Mouse (Mus musculus) liver, embryonic 15.5 days (tissue): ENCODE measurements around the gene Ggt6. TPM values are rescaled to one million over a fixed set of nuclear protein-coding genes. Genes with fewer than 3 reads are reported as not detected.
A peak's percentile ranks its signal among the peaks of the same experiment; 100 is the strongest.

Source experiments
- ATAC-seq: fragments of 200-750 bp; cut with Nextera tagmentation; 2 replicates; pipeline ENCODE4 v1.8.0; 2017; ENCODE audit warnings: moderate number of reproducible peaks, mild to moderate bottlenecking, moderate library complexity; ENCODE audit not compliant: insufficient read depth
- H3K27ac ChIP-seq: fragments of 300-500 bp; sonication (generic); replicated peaks from 2 replicates; pipeline ENCODE4 v1.5.1; 2015; ENCODE audit warnings: mild to moderate bottlenecking, inconsistent platforms
- H3K27me3 ChIP-seq: fragments of 300-500 bp; sonication (generic); 2 replicates; pipeline ENCODE4 v1.6.1; 2015; ENCODE audit warnings: mild to moderate bottlenecking, inconsistent platforms
- H3K36me3 ChIP-seq: fragments of 300-500 bp; sonication (generic); replicated peaks from 2 replicates; pipeline ENCODE4 v1.6.1; 2015; ENCODE audit warnings: moderate library complexity, mild to moderate bottlenecking, inconsistent platforms
- H3K4me1 ChIP-seq: fragments of 300-500 bp; sonication (generic); replicated peaks from 2 replicates; pipeline ENCODE4 v1.6.1; 2015; ENCODE audit warnings: inconsistent platforms
- H3K4me2 ChIP-seq: fragments of 300-500 bp; sonication (generic); 2 replicates; pipeline ENCODE4 v1.6.1; 2015; ENCODE audit warnings: moderate library complexity, mild to moderate bottlenecking, inconsistent platforms
- H3K4me3 ChIP-seq: fragments of 300-500 bp; sonication (generic); replicated peaks from 2 replicates; pipeline ENCODE4 v1.5.1; 2015; ENCODE audit warnings: mild to moderate bottlenecking, inconsistent platforms
- H3K9ac ChIP-seq: fragments of 300-500 bp; sonication (generic); 2 replicates; pipeline ENCODE4 v1.6.1; 2015; ENCODE audit warnings: moderate library complexity, mild to moderate bottlenecking, inconsistent platforms
- H3K9me3 ChIP-seq: fragments of 300-500 bp; sonication (generic); replicated peaks from 2 replicates; pipeline ENCODE4 v1.6.1; 2016; ENCODE audit warnings: inconsistent platforms
- WGBS: fragments of 180-500 bp; shearing (Covaris S2); methylation state at CpG from one replicate; pipeline ENCODE4 v1.1.7; 2015; ENCODE audit warnings: mixed read lengths; ENCODE audit not compliant: insufficient replicate concordance; 5-methylcytosine and 5-hydroxymethylcytosine counted together
- polyA plus RNA-seq: library from polyadenylated mRNA; unstranded; fragments of >200 nt; fragmentation: Nextera tagmentation; extraction: Ambion mirVana; gene quantifications from 2 replicates; pipeline ENCODE4 v1.2.1, GENCODE M21; 2015

Ggt6 gene
- polyA plus RNA-seq, 1 experiment from 2014 or later, result 0.32 TPM

DNA sequence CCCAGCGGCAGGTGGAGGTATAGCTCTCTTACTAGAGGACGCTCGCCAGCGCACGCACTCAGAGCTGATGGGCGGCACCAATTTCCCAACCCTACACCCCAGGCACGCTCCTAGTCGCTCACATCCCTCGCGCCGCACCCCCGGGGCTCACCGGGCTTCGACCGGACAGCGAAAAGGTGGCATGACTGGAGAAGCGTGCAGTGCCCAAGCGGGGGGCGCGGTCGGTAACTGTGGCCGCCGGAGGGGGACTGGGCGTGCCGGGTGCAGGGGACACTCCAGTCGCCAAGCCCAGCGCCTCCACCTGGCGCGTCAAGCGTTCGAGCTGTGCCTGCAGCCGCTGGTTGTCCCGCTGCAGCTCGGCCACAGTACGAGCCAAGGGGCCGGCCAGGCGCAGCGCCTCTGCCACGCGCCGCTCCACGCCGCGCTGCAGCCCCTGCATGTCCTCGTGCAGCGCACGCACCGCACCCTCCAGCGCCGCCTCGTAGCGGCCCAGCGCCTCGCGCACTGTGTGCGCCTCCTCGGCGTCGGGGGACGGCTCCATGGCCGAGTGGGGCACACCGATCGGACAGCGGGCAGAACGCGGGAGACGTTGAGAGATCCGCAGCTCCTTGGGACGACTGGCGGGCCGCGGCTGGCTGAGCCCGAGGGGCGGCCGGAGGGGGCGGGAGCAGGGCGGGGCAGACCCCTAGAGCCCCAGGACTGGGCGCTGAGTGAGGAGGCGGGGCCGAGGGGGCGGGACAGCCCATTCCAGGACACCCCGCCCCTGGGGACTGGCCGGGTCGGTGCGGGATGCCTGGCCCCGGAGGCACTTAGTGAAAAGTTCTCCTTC lies 24.0 kb upstream of the Ggt6 start, which contains the start of gene Smtnl2:
Smtnl2 (minus strand) TSS at position 621 of the 829 bp plus-strand sequence.
- peaks cover 54% of the 10 kb centered on the region for H3K4me1 ChIP-seq
- under 1% methylated on average over 86 of the region's 86 CpGs for WGBS
- no peak within 1 kb of the TSS for H3K27ac ChIP-seq

DNA sequence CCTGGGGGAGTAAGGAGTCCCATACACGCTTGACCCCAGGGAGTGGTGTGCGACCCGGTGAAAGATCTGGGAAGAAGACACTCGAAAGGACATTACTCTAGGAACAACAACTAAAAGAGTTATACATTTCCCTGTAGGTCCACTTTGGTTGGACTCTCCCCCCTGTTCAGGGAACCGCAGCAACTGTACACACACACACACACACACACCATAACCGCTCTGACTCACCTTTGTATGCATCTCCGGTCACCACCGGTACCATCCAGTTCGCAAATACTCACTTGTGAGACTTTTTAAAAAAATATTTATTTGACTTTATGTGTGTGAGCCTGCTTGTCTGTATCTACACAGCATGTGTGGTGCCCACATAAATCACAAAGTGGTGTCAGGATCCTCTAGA lies 23.4 kb upstream of the Ggt6 start:
- Histone ChIP-seq H3K4me2 (peak overlapping the region; percentile 94), H3K4me3 (peak overlapping the region; percentile 60), H3K27ac (no peak overlapping the region), H3K9me3 (no peaks in the 10 kb centered on the region), H3K4me1 (peaks cover 58% of the 10 kb centered on the region), H3K36me3 (no peaks in the 10 kb centered on the region), H3K27me3 (peaks cover 63% of the 10 kb centered on the region), H3K9ac (no peak overlapping the region)
- 34% methylated on average over 9 of the region's 9 CpGs for WGBS
- no peak for ATAC-seq

More for the DNA sequence above, 24.0 kb upstream of the Ggt6 start, which contains the start of gene Smtnl2:
- H3K27me3 ChIP-seq, result peaks cover 64% of the 10 kb centered on the region
- peak within 1 kb of the TSS; percentile 60 for H3K4me3 ChIP-seq
- peak; percentile 79 for ATAC-seq
- H3K9me3 ChIP-seq, result no peaks in the 10 kb centered on the region
- peak within 1 kb of the TSS; percentile 47 for H3K9ac ChIP-seq
- H3K4me2 ChIP-seq, result peak within 1 kb of the TSS; percentile 94
- no peaks in the 10 kb centered on the region for H3K36me3 ChIP-seq

DNA sequence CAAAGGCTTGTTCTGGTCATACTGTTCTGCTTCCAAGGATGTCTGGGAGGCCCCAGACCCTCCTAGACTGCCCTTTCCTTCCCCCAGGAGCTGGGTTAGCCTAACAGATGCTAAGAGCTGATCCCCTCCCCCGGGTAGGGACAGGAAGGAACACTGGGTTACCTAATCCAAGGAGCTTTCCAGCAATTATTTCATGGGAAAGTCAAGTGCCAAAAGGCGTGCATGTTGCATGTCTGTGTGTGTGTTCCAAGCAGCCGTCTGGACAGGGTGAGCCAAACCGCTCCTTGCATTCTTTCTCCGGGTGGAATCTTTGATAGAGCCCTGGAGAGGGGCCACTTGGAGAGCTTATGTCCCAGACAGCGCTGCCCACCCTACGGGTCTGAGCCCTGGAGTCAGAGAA lies 22.3 kb upstream of the Ggt6 start:
- H3K4me1 ChIP-seq, result peaks cover 47% of the 10 kb centered on the region
- H3K36me3 ChIP-seq, result no peaks in the 10 kb centered on the region
- H3K4me3 ChIP-seq, result no peak overlapping the region
- 67% methylated on average over 7 of the region's 7 CpGs for WGBS
- H3K27ac ChIP-seq, result no peak overlapping the region
- H3K9ac ChIP-seq, result no peak overlapping the region
- no peaks in the 10 kb centered on the region for H3K9me3 ChIP-seq
- no peak overlapping the region for H3K4me2 ChIP-seq
- H3K27me3 ChIP-seq, result peaks cover 63% of the 10 kb centered on the region
- ATAC-seq, result no peak

DNA sequence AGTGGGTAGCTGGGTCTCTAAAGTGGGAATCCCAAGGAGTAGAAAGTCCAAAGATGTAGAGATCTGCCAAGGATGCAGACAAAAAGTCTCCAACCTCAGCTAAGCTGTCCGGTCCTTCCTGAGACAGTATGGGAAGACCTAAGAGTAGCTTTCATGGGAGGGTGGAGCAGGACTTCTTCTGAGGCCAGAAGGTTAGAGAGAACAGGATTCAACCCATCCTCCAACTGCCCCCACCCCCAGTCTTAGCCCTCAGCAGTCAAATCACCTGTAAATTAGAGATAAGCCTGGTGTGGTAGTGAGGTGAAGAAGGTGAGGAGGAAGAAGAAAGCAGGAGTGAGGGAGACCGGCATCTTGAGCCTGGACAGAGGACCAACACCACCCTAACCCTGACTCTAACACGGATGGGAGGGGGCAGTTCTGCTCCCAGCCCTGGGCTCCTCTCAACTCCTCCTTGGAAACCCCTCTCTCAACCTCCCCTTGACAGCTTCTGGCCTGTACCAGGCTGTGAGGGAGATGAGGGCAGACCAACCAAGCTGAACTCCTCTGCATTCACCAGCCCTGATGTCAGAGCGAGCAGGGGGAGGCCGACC lies 21.6 kb upstream of the Ggt6 start:
- Histone ChIP-seq H3K4me3 (no peak overlapping the region), H3K27me3 (peaks cover 59% of the 10 kb centered on the region), H3K4me1 (peaks cover 45% of the 10 kb centered on the region), H3K9ac (no peak overlapping the region), H3K27ac (no peak overlapping the region), H3K9me3 (no peaks in the 10 kb centered on the region), H3K36me3 (no peaks in the 10 kb centered on the region), H3K4me2 (no peak overlapping the region)
- no peak for ATAC-seq
- WGBS, result 54% methylated on average over 5 of the region's 5 CpGs

DNA sequence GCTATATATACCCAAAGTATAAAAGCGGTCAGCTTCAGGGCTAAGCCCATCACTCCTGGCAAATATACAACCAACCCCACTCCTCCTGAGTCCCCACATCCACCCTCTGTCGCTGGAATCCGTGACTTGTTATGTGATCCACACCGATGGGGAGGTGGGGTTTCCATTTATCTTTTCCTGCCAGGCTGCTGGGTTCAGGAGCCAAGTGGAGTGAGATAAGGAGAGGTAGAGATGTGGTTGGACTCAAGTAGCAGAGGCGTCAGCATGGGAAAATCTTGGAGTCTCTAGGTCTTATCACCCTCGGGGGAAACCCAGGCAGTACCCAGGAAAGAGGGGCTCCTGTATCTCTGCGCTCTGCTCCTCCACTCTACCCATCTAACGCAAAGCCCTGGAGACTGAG lies 20.2 kb upstream of the Ggt6 start:
- Histone ChIP-seq H3K27me3 (peaks cover 48% of the 10 kb centered on the region), H3K4me2 (peak overlapping the region; percentile 23; the same call in 1 of the 2 replicates), H3K36me3 (no peaks in the 10 kb centered on the region), H3K27ac (no peak overlapping the region), H3K9me3 (no peaks in the 10 kb centered on the region), H3K4me3 (no peak overlapping the region), H3K4me1 (peaks cover 41% of the 10 kb centered on the region), H3K9ac (no peak overlapping the region)
- WGBS, result 12% methylated on average over 8 of the region's 8 CpGs
- peak; percentile 75 for ATAC-seq

DNA sequence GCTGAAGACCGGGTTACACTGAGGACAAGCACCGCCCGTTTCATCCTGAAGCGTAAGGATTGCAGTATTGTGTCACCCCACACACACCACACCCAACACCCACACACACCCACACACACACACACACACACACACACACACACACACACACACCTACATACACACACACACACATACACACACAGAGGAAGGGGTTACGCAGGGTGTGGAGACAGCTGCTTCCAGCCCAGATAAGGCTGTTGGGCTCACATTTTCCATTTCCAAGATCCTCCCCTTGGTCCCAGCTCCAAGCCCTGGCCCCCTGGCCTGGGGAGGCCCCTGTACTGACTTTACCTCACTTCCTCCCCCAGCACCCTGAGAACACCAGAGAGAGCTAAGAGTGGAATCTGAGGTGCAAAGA lies 18.7 kb upstream of the Ggt6 start:
- no peak overlapping the region for H3K27ac ChIP-seq
- ATAC-seq, result no peak
- H3K4me1 ChIP-seq, result peaks cover 28% of the 10 kb centered on the region
- H3K4me3 ChIP-seq, result no peak overlapping the region
- WGBS, result 52% methylated on average over 5 of the region's 5 CpGs
- H3K36me3 ChIP-seq, result no peaks in the 10 kb centered on the region
- no peak overlapping the region for H3K4me2 ChIP-seq
- H3K9ac ChIP-seq, result no peak overlapping the region
- no peaks in the 10 kb centered on the region for H3K9me3 ChIP-seq
- H3K27me3 ChIP-seq, result peaks cover 34% of the 10 kb centered on the region

DNA sequence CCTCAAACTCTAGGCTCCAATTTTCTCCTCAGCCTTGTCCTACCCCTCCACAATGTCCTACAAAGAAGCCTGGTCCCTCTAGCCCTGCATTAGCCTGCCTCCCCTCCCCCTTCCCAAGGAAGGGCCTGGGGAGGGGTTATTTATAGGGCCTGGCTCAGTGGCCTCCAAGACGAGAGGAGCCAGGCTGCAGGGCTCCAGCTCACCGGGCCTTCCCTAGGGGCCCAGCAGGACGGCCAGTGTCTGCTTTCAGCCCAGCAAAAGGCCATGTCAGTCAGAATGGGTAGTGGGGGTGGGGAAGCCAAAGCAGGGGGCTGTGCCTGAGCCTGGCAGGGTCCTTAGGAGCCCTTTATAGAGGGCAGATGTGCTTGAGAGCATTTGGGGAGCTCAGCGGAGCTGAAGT lies 17.9 kb upstream of the Ggt6 start:
- Histone ChIP-seq H3K36me3 (no peaks in the 10 kb centered on the region), H3K27me3 (peaks cover 27% of the 10 kb centered on the region), H3K4me1 (peaks cover 25% of the 10 kb centered on the region), H3K27ac (no peak overlapping the region), H3K4me2 (no peak overlapping the region), H3K4me3 (no peak overlapping the region), H3K9me3 (no peaks in the 10 kb centered on the region), H3K9ac (no peak overlapping the region)
- ATAC-seq, result no peak
- 45% methylated on average over 4 of the region's 4 CpGs for WGBS

DNA sequence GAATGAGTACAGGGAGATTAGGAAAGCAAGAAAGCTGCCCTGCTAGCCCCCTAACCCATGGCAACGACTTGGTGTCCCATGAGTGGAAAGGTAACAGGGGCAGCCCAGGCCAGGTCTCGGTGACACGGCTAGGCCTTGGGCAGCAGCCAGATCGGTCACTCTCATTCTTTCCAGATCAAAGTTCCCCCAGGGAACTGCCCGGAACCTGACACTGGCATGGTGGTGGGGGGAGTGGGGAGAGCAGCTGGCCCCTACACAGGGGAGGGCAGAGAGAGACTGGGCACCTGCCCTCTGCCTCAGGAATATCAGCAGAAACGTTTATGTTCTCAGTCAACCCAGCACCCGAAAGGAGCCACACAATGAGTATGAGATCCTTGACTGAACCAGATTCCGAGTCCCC lies 17.1 kb upstream of the Ggt6 start:
- Histone ChIP-seq H3K4me3 (no peak overlapping the region), H3K36me3 (no peaks in the 10 kb centered on the region), H3K4me2 (no peak overlapping the region), H3K27me3 (peaks cover 18% of the 10 kb centered on the region), H3K9ac (no peak overlapping the region), H3K9me3 (no peaks in the 10 kb centered on the region), H3K27ac (no peak overlapping the region), H3K4me1 (peaks cover 25% of the 10 kb centered on the region)
- no peak for ATAC-seq
- WGBS, result 60% methylated on average over 8 of the region's 8 CpGs

DNA sequence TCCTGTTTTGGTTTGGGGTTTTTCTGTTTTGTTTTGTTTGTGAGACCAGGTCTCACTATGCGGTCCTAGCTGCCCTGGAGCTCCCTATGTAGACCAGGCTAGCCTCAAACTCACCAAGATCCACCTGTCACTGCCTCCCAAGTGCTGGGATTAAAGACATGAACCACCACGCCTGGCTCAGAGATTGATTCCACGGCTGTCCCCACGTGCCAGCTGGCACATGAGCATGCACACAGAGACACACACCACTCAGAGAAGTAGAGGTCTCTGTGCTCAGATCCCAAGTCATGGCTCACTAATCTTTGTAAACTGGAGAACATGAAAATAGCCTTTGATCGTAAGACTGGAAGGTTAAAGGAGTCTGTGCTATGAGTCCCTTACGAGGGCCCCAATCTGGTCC lies 16.3 kb upstream of the Ggt6 start:
- Histone ChIP-seq H3K9ac (no peak overlapping the region), H3K4me1 (peaks cover 25% of the 10 kb centered on the region), H3K4me3 (no peak overlapping the region), H3K4me2 (no peak overlapping the region), H3K36me3 (no peaks in the 10 kb centered on the region), H3K27ac (no peak overlapping the region), H3K27me3 (peaks cover 11% of the 10 kb centered on the region), H3K9me3 (no peaks in the 10 kb centered on the region)
- WGBS, result 67% methylated on average over 6 of the region's 6 CpGs
- ATAC-seq, result no peak

DNA sequence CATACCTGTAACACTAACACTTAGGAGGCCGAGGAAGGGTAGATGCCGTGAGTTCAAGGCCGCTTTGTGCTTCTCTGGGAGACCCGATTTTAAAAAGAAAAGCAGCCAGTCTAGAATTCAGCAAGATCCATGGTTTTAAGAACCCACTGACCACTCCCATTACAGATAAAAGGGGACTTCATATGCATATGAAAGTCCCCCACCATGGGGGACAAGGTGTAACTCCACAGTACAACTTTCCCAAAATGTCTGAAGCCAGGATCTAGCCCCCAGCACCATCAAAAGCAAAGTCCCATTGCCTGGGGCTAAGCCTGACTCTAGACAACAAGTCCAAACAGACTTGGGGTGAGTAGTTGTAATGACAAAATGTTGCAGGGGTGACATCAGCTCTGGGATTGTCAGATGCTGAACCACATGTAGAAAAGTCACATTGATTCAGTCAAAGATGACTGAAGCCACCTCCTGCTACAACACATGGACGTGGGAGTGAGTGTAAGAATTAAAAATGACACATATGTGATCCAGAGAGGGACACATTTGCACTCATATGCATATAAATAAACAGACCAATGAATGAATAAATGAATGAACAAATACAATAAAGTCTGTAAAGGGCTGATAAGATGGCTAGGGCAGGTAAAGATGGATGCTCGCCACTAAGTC lies 14.7 kb upstream of the Ggt6 start:
- H3K27ac ChIP-seq, result no peak overlapping the region
- H3K9ac ChIP-seq, result no peak overlapping the region
- H3K36me3 ChIP-seq, result no peaks in the 10 kb centered on the region
- 68% methylated on average over 6 of the region's 6 CpGs for WGBS
- H3K9me3 ChIP-seq, result no peaks in the 10 kb centered on the region
- no peak overlapping the region for H3K4me3 ChIP-seq
- H3K4me1 ChIP-seq, result peaks cover 12% of the 10 kb centered on the region
- 0 out of 2 replicates have a peak, but pooled peaks cover 4% of the 10 kb centered on the region for H3K27me3 ChIP-seq
- no peak for ATAC-seq
- no peak overlapping the region for H3K4me2 ChIP-seq
